Mouse (Mus musculus) gastrocnemius, postnatal 10 days (tissue): ENCODE results near the gene 1700012A03Rik. TPM values are rescaled to one million over a fixed set of nuclear protein-coding genes. Genes with fewer than 3 reads are reported as not detected.

Experiments
- DNase-seq: peaks from one replicate; pipeline ENCODE4 v3.0.0; 2021; ENCODE audit warnings: mixed read lengths
- total RNA-seq, 2 experiments: library from RNA; stranded (reverse); gene quantifications; 2 replicates each; pipeline ENCODE4 v1.2.3; 2021

Gene 1700012A03Rik
- total RNA-seq, 2 experiments from 2014 or later, result not detected

GRCm38 (mm10) chr6:32093312-32093711 lies 43.3 kb downstream of the 1700012A03Rik start:
- DNase-seq, result no peak

DNA sequence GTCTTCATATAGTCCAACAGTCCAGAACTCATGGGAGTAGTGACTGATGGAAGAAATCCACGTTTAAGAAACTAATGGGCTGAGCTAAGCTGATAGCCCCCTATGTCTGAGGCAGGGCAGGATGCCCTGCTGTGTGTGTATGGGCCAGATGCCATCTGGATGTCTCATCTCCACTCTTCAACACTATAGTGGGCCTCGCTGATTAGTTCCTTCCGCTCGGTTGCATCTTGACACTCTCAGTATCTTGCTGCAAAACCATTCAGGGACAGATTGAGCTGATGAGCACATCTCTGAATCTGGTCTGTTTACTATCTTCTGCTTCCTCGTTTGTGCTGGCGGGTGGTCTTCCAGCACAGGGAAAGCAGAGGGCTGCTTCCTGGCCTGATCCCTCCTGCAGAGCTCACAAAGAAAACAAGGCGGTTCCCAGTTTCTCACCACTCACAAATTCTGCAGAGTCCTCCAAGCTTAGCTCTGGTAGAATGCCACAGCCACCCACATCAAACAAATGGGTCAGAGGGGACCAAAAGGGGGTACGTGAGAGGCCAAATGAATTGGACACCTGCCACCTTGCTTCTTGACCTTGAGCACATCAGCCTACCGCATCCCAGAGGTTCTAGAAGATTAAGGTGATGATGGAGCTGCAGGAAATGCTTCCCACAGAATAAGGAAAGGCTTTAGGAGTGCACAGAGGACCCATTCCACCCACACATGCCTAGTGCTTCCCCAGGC lies 55.7 kb downstream of the 1700012A03Rik start:
- DNase-seq, result no peak
